Mouse (Mus musculus) kidney, adult 9 months (tissue): ENCODE measurements around the gene Zfp385b.

Experiments used
- DNase-seq: peaks from one replicate; pipeline ENCODE4 v3.0.0; 2022

Zfp385b gene

GRCm38 (mm10) chr2:77508731-77509130, 310.7 kb downstream of the Zfp385b start:
- no peak for DNase-seq

- peak; percentile 28 for DNase-seq
These were observed 313.1 kb downstream of the Zfp385b start for GRCm38 (mm10) chr2:77506308-77506707.

GRCm38 (mm10) chr2:77505614-77506013, 313.8 kb downstream of the Zfp385b start:
- DNase-seq: no peak

GRCm38 (mm10) chr2:77503674-77504351, 315.6 kb downstream of the Zfp385b start:
- DNase-seq: no peak

GRCm38 (mm10) chr2:77503217-77503616, 316.2 kb downstream of the Zfp385b start:
- DNase-seq: no peak

- DNase-seq: no peak
These were observed 317.0 kb downstream of the Zfp385b start for GRCm38 (mm10) chr2:77502458-77502857.

GRCm38 (mm10) chr2:77500480-77500879, 319.0 kb downstream of the Zfp385b start:
- DNase-seq: no peak

GRCm38 (mm10) chr2:77498379-77498778, 321.1 kb downstream of the Zfp385b start:
- DNase-seq: no peak

GRCm38 (mm10) chr2:77497942-77498341, 321.5 kb downstream of the Zfp385b start:
- DNase-seq: no peak

- DNase-seq: peak; percentile 48
These were observed 323.4 kb downstream of the Zfp385b start for GRCm38 (mm10) chr2:77496071-77496470.

GRCm38 (mm10) chr2:77495344-77495743, 324.1 kb downstream of the Zfp385b start:
- peak; percentile 61 for DNase-seq

- DNase-seq: peak; percentile 48
These were observed 325.7 kb downstream of the Zfp385b start for GRCm38 (mm10) chr2:77493695-77494094.

- DNase-seq: no peak
These were observed 332.3 kb downstream of the Zfp385b start for GRCm38 (mm10) chr2:77487151-77487550.

- no peak for DNase-seq
These were observed 338.2 kb downstream of the Zfp385b start for GRCm38 (mm10) chr2:77481274-77481673.

GRCm38 (mm10) chr2:77477536-77477935, 341.9 kb downstream of the Zfp385b start:
- no peak for DNase-seq

GRCm38 (mm10) chr2:77476444-77476843, 343.0 kb downstream of the Zfp385b start:
- no peak for DNase-seq

GRCm38 (mm10) chr2:77472254-77472837, 347.1 kb downstream of the Zfp385b start:
- no peak for DNase-seq

GRCm38 (mm10) chr2:77470716-77471115, 348.7 kb downstream of the Zfp385b start:
- DNase-seq: no peak

GRCm38 (mm10) chr2:77461413-77461812, 358.0 kb downstream of the Zfp385b start:
- no peak for DNase-seq

GRCm38 (mm10) chr2:77460011-77460410, 359.4 kb downstream of the Zfp385b start:
- DNase-seq: no peak

GRCm38 (mm10) chr2:77458431-77458830, 361.0 kb downstream of the Zfp385b start:
- DNase-seq: no peak

GRCm38 (mm10) chr2:77457120-77457519, 362.3 kb downstream of the Zfp385b start:
- DNase-seq: no peak

GRCm38 (mm10) chr2:77456602-77457001, 362.8 kb downstream of the Zfp385b start:
- peak; percentile 78 for DNase-seq

- no peak for DNase-seq
These were observed 365.0 kb downstream of the Zfp385b start for GRCm38 (mm10) chr2:77454341-77454937.
